Mouse (Mus musculus): ENCODE data around the gene Zfhx3.

Zfhx3 gene

DNA sequence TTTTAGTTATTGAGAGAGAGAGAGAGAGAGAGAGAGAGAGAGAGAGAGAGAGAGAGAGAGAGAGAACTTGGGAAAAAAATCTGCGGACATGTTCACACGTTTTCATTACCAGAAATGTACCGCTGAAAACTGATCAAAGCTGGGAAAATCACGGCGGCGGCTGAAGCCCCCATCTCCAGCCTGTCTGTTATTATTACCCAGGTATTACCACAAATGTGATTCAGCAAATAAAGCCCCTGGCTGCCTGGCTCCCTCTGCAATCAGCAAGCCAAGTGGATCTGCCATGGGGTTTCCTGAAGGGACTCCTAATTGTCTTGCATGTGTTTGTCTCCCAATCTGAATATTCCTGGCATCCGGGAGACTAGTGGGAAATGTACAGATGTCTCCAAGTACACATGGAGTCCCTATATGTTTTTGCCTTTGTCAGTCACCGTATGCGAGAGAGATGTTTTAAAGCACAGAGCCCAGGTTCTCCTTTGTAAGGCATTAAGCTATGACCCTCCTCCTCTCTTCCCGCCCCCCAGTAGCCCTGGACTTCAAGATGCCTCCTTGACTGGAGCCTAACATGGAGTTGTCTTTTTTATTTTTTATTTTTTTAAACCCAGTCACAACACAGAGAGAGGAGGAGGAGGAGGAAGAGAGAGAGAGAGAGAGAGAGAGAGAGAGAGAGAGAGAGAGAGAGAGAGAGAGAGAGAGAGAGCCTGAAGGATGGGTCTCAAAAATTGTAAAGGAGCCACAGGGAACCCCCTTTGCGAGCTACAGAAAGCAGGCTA lies at the start of gene Zfhx3:
Zfhx3 (plus strand) TSS at position 723 of the 773 bp plus-strand sequence.
- 17% methylated on average over 11 of the region's 11 CpGs for WGBS

DNA sequence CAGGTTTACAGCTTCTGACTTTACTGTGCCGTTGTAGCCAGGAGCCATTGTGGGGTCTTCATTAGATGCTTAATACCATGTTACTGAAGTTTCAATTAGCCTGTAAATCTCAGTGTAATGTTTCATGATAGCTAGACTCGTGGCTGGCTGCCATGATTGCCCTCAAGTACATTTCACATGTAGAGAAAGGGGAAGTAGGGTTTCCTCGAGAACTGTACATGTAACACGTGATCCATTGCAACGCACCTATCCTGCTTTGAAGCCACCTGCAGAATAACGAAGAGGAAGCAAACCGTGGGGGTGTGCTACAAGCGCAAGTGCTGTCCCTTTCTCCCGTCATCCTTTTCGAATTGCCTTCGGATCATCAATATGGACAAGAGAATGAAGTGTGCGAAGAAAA lies 23.5 kb upstream of the Zfhx3 start:
- 94% methylated on average over 12 of the region's 12 CpGs for WGBS

DNA sequence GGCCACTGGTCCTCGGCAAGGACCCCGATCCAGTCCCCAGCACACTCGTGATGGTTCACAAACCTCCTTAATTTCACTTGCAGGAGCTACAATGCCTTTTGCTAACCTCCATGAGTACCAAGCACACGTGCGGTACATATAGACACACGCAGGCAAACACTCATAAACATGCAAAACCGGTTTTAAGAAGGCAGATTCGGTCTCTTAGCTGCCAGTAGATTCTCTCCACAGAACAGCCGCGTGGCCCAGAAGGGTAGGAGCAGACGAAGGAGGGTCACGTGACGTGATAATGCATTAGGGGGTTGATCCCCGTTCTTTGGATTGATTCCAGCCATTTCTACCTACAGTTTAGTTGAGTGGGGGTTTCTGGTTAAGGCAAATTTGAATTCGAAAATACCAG lies 16.3 kb upstream of the Zfhx3 start:
- WGBS, result 87% methylated on average over 15 of the region's 15 CpGs

DNA sequence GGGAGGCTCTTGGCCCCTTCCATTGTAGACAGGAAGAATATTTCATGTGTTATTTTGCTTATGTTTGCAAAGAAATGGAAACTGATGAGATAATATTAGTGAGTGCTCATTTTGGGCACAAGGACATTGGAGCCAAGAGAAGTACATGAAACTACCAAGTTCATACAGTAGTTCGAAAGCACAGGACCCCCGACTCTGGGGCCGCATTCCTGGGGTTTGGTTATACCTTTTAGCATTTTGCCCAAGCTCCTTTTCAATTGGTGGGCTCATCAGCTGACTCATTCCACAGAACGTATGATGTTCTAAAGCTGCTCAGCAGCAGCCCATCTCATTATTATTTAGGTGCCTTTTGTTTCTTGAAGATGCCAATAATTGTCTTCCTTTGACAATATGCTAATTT lies 5.7 kb upstream of the Zfhx3 start:
- WGBS, result 88% methylated on average over 4 of the region's 4 CpGs

DNA sequence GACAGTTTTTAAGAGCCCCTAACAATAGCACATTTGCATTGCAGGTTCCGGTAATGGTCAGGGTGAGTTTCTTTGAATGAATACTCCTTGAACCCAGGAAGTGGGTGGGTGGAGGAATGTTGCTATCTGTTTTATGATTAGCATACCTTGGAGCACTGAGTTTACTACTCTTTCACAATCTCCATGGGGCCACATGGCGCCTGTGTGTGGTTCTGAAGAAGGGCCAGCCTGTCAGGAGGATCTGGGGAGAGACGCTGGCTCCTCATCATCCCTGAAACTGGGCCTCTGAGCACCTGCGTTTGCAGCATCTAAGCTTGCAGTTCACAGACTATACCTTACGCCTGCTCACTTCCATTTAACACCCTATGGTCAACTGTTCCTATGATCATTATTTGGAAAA lies 4.2 kb upstream of the Zfhx3 start:
- WGBS, result 92% methylated on average over 5 of the region's 5 CpGs

DNA sequence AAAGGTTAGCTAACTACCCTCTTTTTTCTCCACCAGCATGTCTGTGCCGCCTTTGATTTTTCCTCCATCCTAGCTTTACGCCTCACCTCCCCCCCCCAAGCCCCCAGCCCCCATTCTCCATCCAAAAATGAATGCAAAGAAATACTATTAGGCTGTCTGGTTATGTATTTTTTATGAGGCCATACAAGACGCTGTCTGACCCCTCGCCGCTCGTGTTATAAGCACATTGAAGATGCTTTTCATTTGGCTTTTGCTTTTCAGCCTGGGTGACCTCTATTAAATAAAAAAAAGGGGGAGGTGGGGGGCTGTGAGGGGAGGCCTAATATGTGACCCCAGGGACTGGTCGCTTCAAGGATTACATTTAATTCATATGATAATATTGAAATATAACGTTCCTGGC lies 2.3 kb upstream of the Zfhx3 start:
- WGBS, result 89% methylated on average over 8 of the region's 8 CpGs

DNA sequence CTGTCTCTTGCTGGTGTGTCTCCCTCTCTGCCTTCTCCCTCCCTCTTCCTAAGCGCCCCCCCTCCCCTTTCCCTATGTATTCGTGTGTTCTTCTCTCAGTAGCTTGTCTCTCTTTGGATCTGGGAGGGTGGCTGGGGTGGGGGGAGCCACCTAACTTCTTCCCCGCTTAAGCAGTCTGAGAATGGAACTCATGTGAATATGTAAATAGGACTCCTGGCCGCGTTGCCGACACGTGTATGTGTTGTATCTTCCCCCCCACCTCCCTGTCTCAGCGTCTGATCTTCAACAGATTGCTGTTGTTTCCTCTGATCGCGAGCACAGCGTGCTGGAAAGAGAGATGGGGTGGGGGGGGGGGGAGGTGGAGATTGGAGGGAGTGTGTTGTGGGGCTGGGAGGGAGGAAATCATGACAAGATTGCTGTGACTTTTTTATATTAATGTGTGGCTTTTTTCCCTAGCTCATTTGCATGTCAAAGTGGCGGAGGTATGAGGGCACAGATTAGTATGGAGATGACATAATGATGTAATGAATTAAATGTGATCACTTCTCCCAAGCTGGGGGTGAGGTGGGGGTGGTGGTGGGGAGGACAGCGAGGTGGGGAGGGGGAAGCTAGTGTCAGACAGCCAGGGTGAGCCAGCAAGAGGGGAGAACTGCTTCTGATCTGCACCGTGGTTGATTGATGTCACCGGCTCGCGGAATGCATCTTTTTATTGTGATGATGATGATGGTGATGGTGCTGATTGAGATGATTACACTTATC lies 487 bp downstream of the Zfhx3 start:
- WGBS, result 4% methylated on average over 17 of the region's 17 CpGs

DNA sequence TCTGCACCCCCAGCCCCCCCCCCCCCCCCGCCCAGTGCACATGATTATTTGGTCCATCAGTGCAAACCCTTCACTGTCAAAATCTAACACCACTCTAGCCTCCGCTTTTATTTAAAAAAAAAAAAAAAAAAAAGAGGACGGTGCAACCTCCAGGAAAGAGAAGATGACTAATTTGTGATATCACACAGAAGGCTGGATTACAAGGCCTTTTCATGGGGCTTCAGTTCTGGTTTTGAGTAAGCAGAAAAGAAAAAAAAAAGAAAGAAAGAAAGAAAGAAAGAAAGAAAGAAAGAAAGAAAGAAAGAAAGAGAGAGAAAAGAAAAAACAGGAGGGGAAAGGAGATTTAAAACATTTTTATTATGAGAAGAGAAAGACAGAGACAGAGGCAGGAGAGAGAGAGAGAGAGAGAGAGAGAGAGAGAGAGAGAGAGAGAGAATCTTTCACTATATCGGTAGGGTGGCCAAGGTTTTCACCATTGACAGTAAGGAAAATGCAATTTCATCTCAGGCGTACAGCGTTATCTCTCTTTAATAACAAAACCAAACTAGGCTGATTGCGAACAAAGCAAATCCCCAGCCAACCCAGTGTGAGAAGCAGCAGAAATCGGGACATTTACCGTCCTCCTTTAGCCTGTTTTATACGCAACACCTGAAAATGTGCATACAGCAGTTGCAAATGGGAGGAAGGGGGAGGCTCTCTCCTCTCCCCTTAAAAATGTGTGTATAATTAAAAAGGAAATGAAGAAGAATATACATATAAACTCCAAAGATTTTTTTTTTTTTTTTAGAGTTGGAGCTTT lies 1.3 kb downstream of the Zfhx3 start:
- 17% methylated on average over 10 of the region's 10 CpGs for WGBS

DNA sequence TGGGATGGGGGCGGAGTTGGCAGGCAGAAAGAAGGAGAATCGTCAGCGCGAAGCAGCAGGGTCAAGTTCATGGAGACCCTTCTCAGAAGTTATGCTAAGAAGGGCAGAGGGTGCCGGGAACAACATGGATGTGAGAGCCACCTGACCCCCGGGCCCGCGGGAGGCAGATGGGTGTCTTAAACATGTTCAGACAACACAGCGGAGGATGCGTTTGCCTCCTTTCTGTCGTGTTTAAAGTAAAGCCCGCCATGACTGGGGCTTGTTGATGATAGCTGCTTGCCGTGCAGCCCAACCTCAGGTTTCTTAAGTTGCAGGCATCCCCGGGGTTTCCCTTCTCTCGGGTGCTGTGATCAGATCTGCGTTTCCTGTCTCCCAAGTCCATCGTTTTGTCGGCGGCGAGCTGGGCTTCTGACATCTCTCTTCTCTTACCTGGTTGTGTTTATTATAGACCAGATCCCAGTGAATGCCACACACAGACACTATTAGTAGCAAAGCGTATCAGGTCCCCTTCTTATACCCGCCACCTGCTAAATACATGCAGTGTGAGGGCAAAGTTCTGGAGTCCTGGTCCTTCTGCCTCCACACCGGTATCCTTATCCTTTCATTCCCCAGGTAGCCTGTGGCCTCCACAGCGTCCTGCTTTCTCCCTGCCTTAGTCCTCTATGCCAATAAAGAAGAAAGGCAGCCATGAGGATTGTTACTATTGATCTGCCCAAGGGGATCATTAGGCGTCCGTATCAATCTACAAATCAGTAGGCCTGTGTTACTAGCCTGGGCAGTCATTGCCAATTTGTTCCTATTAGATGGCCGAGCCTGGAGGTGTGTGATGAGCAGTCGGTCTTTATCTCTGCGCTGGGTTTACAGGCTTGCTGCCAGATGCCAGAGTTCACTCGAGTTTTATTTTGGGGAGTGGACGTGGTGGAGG lies 2.5 kb downstream of the Zfhx3 start:
- WGBS, result 23% methylated on average over 31 of the region's 31 CpGs

DNA sequence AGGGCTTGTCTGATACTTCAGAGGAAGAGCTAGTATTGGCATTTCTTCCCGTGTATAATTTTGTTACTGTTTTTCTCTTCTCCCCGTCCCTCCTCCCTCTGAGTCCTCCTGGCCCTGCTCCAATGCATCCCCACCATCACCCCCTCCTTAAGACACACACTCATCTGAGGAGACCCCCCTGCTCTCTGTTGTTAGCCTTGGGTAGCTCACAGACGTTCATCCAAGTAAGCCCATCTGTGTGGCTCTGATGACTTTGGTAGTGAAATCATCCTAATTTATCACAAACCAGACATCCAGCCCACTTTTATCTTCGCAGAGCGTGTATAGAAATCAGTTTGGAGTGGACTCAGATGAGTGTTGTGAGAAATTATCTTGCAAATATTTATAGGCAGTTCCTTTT lies 4.4 kb downstream of the Zfhx3 start:
- 39% methylated on average over 5 of the region's 5 CpGs for WGBS

DNA sequence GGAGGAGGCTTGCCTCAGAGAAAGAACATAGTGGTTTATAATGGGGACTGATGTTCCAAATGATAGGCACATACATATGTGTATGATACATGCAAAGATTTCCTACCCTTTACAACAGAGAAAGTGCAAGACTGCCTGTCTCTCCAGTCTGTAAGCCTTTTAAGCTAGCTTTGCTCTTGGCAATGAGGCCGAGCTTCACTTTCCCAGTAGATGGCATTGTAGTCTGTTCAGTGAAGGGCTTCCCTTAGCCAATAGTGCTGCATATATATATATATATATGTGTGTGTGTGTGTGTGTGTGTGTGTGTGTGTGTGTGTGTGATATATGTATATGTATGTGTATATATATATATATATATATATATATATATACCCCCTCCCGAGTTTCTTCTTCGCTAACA lies 13.4 kb downstream of the Zfhx3 start:
- 52% methylated on average over 3 of the region's 3 CpGs for WGBS

DNA sequence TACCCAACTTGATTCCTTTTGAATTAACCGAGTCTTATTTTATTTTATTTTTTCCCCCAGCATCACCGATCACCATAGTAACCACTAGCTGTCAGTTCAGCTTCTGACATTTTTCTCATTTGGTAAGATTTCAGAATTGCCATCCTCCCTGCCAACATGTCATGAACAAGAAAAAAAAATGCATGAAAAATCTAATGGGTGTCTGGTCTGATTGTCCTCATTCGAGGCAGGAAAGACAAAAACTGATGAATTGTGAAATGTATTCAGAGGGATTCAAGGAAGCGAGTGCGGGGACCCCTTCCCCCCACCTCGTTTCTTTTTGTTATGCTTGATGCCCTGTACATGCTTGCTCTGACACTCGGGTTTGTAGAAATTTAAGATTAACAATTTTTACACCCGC lies 15.1 kb downstream of the Zfhx3 start:
- WGBS, result 64% methylated on average over 8 of the region's 8 CpGs

DNA sequence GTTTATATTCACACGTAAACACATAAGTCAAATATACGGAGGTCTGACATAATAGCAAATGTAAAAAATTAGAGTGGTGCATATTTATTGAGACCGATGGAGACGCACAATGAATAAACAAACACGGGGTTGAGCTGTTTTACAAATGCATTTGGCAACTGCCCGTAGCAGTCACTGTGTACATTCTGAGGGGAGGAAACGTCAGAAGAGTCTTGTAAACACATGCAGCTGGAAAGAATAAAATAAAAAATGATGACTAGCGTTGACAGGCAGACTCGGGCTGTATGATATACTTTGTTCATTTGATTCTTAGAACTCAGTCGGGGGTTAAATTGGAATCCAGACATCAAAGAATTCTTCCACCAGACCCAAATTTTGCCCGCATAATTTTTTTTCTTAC lies 18.0 kb downstream of the Zfhx3 start:
- WGBS, result 48% methylated on average over 11 of the region's 11 CpGs

DNA sequence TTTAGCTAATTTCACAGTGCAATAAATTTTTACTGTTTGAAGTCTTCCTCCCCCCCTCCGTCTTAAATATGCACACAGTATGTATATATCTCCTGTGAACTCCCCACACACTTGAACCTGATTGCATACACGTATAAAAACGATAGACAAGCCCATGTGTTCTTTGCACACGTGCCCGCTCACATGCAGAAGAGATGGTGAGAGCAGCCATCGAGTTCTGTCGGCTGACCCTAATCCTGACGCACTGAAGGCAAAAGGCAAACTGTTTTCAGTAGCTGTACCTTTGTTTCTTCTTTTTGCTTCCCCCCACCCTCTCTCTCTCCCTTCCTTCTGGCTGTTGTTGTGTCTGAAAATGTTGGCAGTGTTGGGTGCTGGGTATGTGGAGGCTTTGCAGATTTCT lies 18.4 kb downstream of the Zfhx3 start:
- 72% methylated on average over 8 of the region's 8 CpGs for WGBS

DNA sequence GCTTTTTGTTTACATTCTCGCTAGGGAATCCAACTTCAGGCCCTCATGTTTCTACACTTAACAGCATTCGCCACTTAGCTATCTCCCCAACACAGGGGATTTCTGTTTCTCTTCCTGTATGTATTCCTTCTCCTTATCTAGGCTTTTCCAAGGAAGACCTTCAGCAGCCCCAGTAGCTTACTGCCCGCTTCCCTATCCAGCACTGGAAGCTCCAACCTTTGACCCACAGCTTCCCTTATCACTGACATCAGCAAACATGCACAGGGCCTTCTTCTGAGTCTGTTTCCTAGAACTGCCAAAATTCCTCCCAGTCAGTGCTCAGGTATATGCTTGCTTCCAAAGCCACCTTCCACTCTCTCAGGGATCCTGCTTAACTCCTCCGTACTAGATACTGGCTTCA lies 29.8 kb downstream of the Zfhx3 start:
- 91% methylated on average over 4 of the region's 4 CpGs for WGBS

DNA sequence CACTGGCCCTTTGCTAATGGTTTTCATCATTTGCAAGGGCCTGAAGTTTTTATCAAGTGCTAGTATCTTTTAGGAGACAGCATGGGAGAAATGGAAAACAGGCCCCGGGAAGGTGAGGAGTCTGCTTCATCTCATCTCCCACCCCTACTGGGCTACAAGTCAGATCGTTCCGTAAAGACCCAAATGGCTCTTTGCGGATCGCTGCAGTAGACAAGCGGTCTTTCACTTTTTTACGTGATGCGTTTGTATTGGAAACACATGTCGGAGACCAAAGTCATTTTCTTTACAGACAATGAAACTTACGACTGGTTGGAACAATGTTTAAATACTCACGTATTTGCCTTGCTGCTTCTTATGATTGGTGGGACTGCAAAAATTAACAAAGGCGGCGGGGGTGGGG lies 32.0 kb downstream of the Zfhx3 start:
- WGBS, result 84% methylated on average over 13 of the region's 13 CpGs

DNA sequence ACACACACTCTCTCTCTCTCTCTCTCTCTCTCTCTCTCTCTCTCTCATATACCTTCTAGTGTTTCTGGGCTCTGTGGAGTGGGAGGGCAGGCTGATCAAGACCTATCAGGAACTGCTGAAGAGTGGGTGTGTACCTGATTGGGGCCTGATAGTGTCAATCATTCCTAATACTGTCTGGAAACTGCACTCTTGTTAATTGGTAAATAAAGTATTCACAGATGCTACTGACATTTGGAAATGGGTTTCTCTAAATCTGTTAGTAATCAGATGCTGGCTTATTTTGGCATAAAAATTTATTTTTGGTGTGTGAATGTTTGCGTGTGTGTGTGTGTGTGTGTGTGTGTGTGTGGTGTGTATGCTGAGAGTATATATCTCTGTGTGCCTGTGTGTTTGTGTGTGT lies 35.8 kb downstream of the Zfhx3 start:
- 70% methylated on average over 1 of the region's 1 CpGs for WGBS

DNA sequence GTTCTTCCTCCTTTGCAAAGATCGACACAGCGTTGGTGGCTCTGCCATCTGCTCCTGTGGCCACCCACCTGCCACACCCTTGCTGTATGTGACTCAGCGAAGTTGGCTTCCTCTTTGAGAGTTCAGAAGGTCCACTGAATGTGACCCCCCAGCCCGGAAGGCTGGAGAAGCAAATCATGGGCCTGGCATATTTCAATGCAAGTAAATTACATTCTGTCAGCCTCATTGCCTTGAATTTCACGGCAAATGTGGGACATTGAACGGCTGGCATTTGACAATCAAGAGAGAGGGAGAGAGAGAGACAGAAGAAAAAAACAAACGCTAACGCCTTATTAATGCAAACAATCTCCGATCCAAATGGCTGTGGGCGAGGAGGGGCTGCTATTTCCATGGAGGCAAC lies 38.2 kb downstream of the Zfhx3 start:
- 39% methylated on average over 10 of the region's 10 CpGs for WGBS

DNA sequence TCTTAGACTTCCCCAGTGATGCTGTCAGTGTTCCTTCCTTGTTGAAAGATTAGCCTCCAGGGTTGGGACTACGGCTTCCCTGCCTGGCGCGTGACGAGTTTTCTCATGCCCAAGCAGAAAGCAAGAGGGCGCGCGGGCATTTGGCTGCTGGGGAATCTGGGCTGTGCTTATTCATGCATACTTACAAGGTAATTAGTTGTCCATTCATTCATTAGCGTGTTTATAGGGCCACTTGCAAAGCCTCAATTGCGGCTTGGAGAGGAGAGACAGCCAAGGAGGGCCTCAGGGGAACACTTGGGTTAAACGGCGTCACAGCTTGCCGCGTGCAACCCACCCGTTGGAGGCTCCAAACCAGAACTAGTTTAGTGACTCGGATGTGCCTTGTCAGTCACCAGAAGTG lies 44.2 kb downstream of the Zfhx3 start:
- WGBS, result 31% methylated on average over 15 of the region's 15 CpGs

DNA sequence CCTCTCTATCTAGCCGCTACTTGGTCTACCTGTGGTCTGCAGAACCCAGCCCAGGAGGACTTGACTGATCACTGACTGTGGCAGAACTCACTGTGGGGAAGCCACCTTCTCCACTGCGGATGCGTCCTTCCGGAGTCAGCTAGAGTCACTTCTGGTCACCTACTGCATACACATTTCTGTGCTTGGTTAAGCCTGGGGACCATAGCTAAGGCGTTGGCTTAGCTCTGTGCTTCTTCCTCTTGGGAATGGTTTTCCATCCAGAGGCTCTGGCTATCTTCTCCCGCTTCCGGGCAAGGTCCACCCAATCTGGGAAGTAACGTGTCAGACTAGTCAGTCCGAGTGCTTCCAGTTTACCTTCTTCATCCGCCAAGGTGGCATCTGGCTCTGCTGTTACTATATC lies 56.4 kb downstream of the Zfhx3 start:
- WGBS, result 93% methylated on average over 10 of the region's 10 CpGs

DNA sequence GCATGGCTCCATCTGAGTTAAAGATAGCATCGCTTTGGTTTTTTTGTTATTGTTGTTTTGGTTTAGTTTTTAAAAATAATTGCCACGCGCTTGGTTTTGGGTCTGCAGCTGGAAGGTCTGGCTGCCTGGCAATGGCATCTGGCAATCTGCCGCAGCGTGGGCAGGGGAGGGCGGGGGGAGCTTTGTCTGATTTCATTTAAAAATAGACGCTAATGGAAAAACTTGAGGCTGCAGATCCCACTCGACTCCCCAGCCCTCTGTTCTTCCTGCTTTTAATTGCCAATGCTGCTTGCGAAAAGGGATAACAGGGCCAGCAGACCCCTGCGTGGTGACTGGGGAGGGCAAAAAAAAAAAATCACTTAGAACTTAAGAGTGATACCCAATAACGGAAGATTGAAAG lies 69.1 kb downstream of the Zfhx3 start:
- 37% methylated on average over 11 of the region's 11 CpGs for WGBS

All from cerebral cortex, adult 2 months (tissue).